ENCODE assay signal across 7 mouse cellular contexts in genomic region chr8:110720685-110721598, GRCm38 (mm10). TPM values are rescaled to one million over a fixed set of nuclear protein-coding genes. Genes with fewer than 3 reads are reported as not detected.
DNase-seq lines count a peak whose midpoint lies in the region; ATAC-seq lines count a peak whose summit lies in the region.

Gene Mtss1l, plus strand, starts transcription at chr8:110721476.

- WGBS in hindbrain, embryonic 16.5 days, result 4% methylated on average over 64 of the region's 75 CpGs
- 5% methylated on average over 69 of the region's 75 CpGs for WGBS in midbrain, embryonic 10.5 days

- no peaks in the 10 kb centered on the region; the same call in 1 of the 2 replicates for H3K36me3 ChIP-seq in hindbrain, embryonic 16.5 days (ENCODE audit: control insufficient read depth, insufficient read depth, low read length)
- peaks cover 22% of the 10 kb centered on the region for H3K36me3 ChIP-seq in midbrain, embryonic 10.5 days
- no peaks in the 10 kb centered on the region for H3K36me3 ChIP-seq in splenic B cell, adult 2 months (ENCODE audit: control insufficient read depth, insufficient read depth, low read length, poor library complexity, severe bottlenecking)

- intact Hi-C loops in left cerebral cortex, postnatal 14 days (cut with DNase I), result no loop called here

- DNase-seq in adrenal gland, adult (ENCODE audit: inconsistent age in 2 of 2, low spot score in 1 of 2), result peak; percentile 86 to 91
- DNase-seq in cerebellum, postnatal 25 days, result peak; percentile 86 to 91
- peak; percentile 72 to 80 for DNase-seq in gastrocnemius, adult 8-10 months (ENCODE audit: low spot score in 2 of 2)
- peak; percentile 70 to 77 for DNase-seq in left cerebral cortex, postnatal 14 days (ENCODE audit: low spot score in 2 of 2)
- peak; percentile 92 for DNase-seq in midbrain, embryonic 10.5 days (ENCODE audit: low spot score)
- peak; percentile 11 for DNase-seq in splenic B cell, adult 2 months (ENCODE audit: low read depth, low spot score)

- H3K9ac ChIP-seq in hindbrain, embryonic 16.5 days (ENCODE audit: low read depth, low read length), result peak within 1 kb of the TSS; percentile 99

- peak within 1 kb of the TSS; percentile 87 for H3K4me3 ChIP-seq in hindbrain, embryonic 16.5 days (ENCODE audit: low read length)
- peak within 1 kb of the TSS; percentile 88 for H3K4me3 ChIP-seq in midbrain, embryonic 10.5 days

- no peaks in the 10 kb centered on the region for H3K9me3 ChIP-seq in hindbrain, embryonic 16.5 days (ENCODE audit: control insufficient read depth, low read length)
- no peaks in the 10 kb centered on the region for H3K9me3 ChIP-seq in midbrain, embryonic 10.5 days (replicated peaks)

- no peaks in the 10 kb centered on the region for H3K27me3 ChIP-seq in hindbrain, embryonic 16.5 days (replicated peaks; ENCODE audit: control insufficient read depth, insufficient read depth, low read length)
- peaks cover 15% of the 10 kb centered on the region for H3K27me3 ChIP-seq in midbrain, embryonic 10.5 days (ENCODE audit: low read depth, poor library complexity, severe bottlenecking)
- no peaks in the 10 kb centered on the region for H3K27me3 ChIP-seq in splenic B cell, adult 2 months (ENCODE audit: control insufficient read depth, insufficient read depth, low read length, poor library complexity, severe bottlenecking)

- ATAC-seq in hindbrain, embryonic 16.5 days, result peak; percentile 71

- peak within 1 kb of the TSS; percentile 98 for H3K27ac ChIP-seq in hindbrain, embryonic 16.5 days (ENCODE audit: low read depth, low read length)
- peak within 1 kb of the TSS; percentile 94 for H3K27ac ChIP-seq in midbrain, embryonic 10.5 days (replicated peaks)

- peak within 1 kb of the TSS; percentile 96 for H3K4me2 ChIP-seq in hindbrain, embryonic 16.5 days (ENCODE audit: low read length)

- H3K4me1 ChIP-seq in hindbrain, embryonic 16.5 days (ENCODE audit: control insufficient read depth, insufficient read depth, low read depth, low read length), result peaks cover 78% of the 10 kb centered on the region
- H3K4me1 ChIP-seq in midbrain, embryonic 10.5 days, result peaks cover 85% of the 10 kb centered on the region

RNA-seq across cellular contexts. Expression of gene Mtss1l, which starts in this region (rescaled TPM):
- total RNA-seq in gastrocnemius, adult 8-10 months (2022), result 100 to 1,000 TPM; 120 to 134 (median 124) TPM
- polyA plus RNA-seq in hindbrain, embryonic 16.5 days (2015; fragmentation: Nextera tagmentation; extraction: Ambion mirVana), result 26.4 and 28.8 TPM in 2 replicates
- 100 to 1,000 TPM; 184 to 221 TPM for total RNA-seq in left cerebral cortex, postnatal 14 days (2021)
- polyA plus RNA-seq in midbrain, embryonic 10.5 days (2016; fragmentation: Nextera tagmentation; extraction: Ambion mirVana), result 4.9 and 5.0 TPM in 2 replicates

Comparison
In these comparisons a context has a peak if more than half of its experiments do, and no peak if none do; other contexts are left out.
1. Peak in every context shown above with its lines: DNase-seq, ATAC-seq, H3K4me3 ChIP-seq and H3K27ac ChIP-seq.
2. DNase-seq: peak in every context shown above with its lines; median percentile 92 in midbrain, embryonic 10.5 days; 88 in adrenal gland, adult; 88 in cerebellum, postnatal 25 days; 76 in gastrocnemius, adult 8-10 months; 74 in left cerebral cortex, postnatal 14 days; 11 in splenic B cell, adult 2 months.